Mouse (Mus musculus): ENCODE measurements around the gene Smim20.
A peak's percentile ranks its signal among the peaks of the same experiment; 100 is the strongest.

Gene Smim20

DNA sequence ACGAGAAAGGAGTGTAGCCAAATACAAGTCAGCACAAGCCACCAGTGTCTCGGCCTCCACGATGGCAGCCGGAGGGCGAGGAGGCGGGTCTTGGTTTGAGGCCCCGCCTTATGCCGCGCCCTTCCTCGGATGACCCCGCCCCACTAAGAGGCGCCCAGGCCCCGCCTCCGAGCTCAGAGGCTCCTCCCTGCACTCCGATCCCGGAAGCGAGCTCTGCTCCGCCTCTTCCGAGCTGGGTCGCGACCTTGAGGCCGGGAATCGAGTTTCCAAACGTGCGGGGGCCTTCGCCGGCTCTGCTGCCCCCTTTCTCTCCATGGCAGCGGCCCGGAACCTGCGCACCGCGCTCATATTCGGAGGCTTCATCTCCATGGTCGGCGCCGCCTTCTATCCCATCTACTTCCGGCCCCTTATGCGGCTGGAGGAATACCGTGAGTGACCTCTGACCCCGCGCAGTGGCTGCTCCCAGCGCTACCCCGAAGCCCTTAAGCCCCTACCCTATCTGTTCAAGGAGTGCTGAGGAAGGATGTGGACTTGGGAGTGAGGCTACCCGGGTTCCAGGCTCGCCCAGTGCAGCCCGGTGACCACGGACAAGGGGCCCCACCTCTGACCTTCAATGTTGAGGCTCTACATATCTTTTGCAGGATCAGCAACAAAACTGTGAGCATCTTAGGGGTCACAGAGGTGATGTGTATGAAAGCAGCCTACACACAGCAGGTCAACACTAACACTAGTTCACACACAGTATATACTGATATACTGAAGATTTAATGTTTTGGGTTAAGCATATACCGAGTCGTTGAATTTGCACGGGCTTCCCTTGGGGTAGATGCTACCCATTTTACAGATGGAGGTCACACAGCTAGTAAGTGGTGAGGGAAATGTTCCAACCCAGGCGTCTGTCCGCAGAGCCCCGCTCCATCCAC lies at the start of gene Smim20:
Smim20 (plus strand) TSS at position 153 of the 923 bp plus-strand sequence.
- peak; percentile 92 for DNase-seq (ENCODE audit: low spot score)

DNA sequence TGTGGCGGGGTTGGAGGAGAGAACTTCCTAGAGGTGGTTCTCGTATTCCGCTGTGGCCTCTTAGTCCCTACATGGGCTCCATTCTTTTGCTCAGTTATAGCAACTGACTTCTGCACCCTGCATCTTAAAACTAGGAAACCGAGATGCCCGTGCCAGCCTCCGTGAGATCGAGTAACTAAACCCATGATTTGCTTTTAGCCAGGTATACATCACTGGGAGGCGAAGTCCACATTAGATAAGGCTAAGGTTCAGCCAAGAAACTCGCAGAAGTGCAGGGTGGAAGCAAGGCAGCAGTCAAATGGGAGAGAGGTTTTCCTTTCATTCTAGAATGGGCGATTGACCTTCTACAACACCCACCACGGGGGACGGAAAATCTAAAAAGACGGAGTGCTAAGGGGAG lies 41.4 kb upstream of the Smim20 start:
- no peak for DNase-seq (ENCODE audit: low spot score)

DNA sequence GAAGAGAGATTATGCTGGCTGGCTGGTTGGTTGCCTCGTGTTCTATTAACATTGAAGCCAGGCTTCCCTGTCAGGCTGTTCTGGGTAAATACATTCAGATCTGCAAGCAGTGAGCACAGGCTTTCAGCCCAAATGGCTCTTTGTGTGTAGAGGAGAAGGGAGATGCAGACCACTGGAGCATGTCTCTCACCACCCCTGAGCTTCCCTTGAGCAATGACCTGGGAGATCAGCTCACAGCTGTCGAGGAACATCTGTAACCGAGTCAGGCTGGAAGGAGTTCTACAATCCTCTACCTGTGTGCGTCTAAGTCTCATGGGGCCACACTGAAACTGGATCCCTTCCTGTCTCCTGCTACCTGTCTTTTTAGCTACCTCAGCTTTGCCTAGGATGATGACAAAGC lies 36.3 kb upstream of the Smim20 start:
- DNase-seq (ENCODE audit: low spot score), result no peak

DNA sequence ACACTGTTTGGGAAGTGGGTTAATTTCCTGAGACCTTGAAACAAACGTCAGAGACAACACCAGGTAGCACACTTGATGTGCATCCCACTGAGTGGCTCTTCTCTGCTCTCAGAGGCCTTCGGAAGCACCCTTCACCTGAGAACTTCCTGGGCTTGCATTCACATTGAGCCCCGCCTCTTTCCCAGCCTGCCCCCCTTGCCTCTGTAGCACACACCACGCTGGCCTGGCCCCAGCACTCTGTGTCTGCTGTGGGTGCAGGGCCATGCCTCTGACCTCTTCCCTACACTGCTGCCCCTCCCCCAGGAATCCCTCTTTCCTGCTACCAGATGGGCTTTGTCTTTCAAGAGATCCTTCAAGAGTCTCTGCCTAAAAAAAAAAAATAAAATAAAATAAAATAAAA lies 31.3 kb upstream of the Smim20 start:
- peak; percentile 78 for DNase-seq (ENCODE audit: low spot score)

DNA sequence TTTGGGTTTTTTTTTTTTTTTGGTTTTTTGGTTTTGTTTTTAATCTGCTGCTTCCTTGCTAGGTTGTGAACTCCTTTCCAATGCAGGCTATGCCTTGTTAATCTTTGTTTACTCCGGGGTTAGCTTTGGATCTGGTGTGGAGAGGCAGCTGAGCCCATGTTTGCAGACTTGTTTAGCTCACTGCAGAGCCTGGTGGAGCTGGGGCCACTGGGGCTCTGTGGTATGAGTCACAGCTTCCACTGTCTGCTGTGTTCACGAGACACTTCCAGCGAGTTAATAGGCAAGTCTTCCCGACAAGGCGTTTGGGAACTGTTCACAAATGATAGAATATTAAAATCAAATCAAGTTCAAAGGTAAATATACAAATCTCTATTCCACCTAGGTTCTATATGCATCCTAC lies 30.7 kb upstream of the Smim20 start:
- peak; percentile 21 for DNase-seq (ENCODE audit: low spot score)

DNA sequence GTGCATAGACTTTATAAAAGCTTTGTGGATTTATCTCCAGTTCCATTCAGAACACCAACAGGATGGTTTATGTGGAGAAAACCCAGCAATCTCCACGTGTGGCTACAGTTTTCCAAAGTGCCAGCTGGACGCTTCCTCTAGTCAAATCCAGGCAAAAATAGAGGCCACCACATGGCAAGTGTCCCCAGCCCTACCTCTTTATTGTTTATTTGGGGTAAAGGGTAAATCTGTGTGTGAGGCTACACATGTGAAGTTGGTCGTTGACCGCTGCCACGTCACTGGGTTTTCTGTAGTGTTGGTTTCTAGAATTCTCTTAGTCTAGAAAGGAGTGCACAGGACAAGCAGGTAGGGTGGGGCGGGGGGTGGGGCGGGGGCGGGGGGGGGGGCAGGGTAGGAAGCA lies 30.1 kb upstream of the Smim20 start:
- no peak for DNase-seq (ENCODE audit: low spot score)

DNA sequence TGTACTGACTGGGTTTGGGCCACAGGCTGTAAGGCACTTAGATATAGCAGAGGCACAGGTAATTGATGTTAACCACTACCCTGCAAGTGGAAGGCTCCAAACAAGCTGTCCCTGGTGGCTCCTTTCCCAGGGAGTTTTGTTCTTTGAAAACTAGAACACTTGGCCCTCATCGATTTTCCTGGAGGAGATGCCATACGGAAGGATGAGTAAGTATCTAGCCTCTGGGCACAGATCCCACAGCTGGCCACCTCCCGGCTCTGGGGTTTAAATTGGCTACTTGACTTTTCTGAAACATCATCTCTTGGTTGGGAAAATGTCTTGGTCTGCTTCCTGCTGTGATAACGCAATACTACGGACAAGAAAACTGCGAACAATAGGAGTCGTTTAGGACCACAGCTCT lies 28.1 kb upstream of the Smim20 start:
- DNase-seq (ENCODE audit: low spot score), result no peak

DNA sequence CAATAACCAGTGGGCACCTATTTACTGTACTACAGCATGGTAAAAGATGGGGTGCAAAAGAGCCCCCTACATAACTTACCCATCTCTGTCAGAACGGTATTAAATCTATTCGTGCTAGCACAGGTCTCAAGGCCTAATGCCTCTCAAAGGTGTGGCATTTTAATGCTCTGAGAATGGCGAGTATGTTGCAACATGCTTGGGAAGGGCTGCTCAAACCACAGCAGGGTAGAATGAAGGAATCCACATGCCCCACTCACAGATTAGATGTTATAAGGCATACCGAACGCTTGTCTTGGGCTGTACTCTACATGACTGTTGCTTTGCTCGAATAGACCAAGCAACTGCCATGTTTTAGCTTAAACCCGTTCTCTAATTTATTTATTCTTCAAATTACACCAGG lies 27.7 kb upstream of the Smim20 start:
- DNase-seq (ENCODE audit: low spot score), result no peak

DNA sequence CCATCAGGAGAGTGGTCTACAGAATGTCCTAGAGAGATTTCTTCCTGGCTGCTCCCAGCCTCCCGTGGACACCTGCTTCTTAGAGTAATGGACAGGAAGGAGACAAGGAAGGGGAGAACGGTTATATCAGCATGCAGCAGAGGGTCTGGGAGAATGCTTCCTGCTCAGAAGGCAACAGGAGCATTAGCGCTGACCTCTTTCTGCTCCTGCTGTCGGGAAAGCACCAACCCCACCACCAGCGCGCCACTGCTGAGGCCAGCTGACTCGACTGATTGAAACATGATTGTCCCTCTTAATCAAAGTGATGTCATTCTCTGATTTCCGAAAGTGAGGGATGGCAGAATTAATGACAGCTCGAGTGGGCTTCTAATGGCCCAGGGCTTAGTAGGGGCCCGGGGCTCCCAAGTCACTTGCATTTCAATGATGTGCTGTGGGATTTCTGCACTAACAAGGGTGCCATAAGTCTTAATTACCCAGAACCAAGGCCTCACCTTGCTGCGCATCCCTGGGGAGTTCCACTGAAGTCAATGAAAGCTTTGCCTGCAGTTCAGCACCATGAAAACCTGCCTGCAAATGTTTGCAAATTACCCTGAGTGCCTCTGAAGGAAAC lies 26.9 kb upstream of the Smim20 start:
- no peak for DNase-seq (ENCODE audit: low spot score)

DNA sequence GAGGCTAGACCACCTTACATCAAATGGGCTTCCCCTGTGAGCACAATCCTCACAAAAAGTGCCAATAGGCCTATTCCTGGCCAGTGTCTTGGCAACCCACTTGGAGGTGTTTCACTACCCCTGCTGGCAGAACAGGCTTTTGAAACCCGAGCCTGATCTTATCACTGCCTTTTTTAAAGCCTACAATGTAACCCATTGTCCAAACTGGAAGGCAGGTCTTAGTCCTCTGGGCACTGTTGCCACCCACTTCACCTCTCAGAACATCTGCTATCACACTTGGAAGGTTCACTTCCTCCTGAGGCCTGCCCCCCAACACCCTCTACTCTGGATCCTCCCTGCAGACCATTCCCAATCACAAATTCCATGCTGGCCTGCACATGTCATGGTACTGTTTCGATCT lies 25.8 kb upstream of the Smim20 start:
- DNase-seq (ENCODE audit: low spot score), result no peak

DNA sequence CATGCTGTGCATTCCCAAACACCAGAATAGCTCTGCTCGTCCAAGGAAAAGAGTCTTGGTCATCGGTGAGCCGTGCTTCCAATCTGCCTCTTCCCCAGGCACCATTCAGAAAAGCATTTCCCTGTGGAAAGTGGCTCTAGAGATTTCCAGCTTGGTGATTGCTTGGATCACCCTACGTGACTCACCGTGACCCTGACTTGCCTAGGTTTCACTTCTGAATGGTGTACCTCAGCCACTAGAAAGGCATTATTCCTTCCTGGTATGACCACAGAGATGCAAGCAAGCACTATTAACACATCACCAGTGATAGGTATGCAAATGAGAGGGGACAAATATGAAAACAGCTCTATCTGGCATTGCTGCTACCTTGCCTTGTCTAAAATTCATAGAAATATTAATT lies 24.9 kb upstream of the Smim20 start:
- DNase-seq (ENCODE audit: low spot score), result no peak

DNA sequence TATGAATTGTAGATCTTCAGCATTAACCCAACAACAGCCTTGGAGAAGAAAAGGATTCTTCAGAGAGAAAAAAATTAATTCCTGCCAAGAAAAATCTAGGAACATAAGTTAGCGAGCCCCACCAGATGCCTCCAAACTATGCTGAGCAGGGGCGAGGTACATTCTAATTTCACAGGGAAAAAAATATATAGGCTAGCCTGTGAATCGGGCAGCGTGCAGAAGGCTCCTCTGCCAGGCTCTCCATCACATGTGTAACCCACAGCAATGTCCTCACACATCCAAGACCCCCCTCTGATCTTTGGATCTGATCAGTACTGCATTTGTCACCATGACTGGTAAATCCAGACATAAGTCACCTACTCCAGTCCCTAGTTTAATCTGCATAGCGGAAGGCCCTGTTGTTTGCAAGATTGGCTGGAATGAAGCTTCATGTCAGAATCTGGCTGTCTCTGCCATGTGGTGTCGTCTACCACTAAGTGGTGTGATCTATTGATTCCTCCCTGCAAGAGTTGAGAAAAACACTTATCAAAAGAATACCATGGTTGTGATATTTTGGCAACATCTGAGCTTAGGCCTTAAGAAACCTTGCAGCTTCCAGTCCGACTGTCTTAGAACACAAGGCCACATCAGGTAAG lies 23.9 kb upstream of the Smim20 start:
- no peak for DNase-seq (ENCODE audit: low spot score)

DNA sequence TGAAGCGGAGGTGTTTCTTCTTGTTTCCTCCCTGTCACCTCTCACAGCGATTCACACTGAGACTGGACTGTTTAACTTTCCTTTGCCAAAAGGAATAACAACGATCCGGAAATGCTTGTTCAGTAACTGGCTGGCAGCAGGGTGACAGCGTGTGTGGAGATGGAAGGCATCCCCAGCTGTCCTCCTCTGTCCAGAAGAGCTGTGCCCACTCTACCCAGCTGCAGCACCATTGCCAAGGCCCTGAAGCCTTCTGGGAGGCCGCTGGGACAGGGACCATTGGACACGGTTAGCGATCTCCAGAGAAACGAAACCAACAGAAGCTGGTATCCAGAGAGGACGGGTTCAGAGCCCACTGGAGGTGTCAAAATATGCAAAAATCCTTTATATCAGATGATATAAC lies 22.9 kb upstream of the Smim20 start:
- DNase-seq (ENCODE audit: low spot score), result no peak

DNA sequence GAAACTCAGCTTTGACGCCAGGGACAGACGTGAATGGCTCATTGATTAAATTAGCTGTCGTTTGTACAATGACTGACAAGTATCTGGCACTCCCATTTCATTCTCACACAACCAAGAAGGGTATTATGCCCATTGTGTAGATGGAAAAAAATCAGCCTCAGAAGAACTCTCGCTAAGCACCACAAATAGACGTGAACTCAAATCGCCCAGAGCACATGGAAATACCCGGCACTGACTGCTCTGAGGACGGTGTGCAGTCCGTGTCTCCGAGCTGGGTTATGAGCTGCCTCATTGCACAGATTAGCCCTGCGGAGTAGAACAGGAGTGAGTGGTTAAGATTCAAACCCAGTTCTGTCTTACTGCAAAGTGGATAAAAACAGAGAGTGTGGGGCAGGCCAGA lies 18.4 kb upstream of the Smim20 start:
- no peak for DNase-seq (ENCODE audit: low spot score)

DNA sequence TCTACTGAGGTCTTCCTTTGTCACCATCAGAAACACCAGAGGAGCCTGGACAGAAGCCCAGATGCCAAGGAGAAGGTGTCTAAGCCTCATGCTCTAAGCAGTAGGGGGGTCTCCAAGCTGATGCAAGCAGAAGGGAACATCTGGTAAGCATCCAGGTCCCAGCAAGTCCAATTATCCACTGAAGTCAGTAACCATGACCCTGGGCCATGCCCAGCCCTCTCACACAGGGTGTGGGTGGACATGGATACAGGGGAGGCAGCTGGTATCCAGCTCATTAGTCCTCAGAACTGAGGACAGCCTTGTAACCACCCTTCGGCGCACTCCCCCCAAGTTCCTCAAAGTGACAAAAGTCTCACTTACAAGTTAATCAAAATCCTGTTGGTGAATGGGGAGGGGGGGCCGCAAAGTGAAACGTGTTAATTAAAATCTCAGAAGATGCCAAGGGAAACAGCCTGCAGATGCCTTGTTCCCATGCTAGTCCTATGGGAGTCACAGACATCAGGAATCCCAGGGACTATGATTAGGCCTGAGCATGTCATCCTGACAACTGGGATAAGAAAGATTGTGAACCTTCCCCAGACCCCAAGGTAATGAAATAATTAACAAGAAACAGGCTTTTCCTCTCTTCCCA lies 17.3 kb upstream of the Smim20 start:
- no peak for DNase-seq (ENCODE audit: low spot score)

DNA sequence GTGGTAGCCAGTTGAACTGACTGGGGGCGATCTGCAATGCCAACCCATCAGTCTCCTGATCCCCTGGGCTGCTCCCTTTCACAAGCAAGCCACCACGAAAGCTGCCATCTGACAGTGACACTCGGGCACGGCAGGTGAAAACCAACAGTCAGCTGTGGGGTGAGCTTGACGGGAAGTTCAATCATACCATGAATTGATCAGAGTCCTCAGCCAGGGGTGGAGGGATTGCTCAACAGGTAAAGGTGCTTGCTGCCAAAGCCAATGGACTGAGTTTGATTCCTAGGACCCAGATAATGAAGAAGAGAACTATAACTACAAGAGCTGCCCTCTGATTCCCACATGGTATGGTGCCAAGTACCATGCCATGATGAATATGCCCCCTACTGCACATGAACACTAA lies 12.7 kb upstream of the Smim20 start:
- no peak for DNase-seq (ENCODE audit: low spot score)

DNA sequence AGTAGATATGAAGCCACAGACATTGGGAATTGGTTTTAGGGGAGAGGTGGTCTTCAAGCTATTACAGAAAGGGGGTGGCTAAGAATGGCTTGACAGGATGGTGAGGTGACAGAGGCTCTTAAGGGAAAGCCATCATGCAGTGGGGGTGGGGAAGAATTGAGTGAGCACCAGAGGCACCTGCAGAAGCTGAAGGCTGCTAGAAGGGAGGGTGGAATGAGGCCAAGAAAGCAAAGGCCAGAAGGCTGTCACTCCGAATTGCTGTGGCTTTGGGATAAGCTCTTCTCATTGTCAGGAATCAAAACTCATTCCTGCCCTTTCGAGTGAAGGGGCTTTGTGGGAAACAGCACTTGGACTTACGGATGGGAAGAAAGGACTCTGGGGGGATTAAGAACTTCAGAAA lies 12.1 kb upstream of the Smim20 start:
- no peak for DNase-seq (ENCODE audit: low spot score)

DNA sequence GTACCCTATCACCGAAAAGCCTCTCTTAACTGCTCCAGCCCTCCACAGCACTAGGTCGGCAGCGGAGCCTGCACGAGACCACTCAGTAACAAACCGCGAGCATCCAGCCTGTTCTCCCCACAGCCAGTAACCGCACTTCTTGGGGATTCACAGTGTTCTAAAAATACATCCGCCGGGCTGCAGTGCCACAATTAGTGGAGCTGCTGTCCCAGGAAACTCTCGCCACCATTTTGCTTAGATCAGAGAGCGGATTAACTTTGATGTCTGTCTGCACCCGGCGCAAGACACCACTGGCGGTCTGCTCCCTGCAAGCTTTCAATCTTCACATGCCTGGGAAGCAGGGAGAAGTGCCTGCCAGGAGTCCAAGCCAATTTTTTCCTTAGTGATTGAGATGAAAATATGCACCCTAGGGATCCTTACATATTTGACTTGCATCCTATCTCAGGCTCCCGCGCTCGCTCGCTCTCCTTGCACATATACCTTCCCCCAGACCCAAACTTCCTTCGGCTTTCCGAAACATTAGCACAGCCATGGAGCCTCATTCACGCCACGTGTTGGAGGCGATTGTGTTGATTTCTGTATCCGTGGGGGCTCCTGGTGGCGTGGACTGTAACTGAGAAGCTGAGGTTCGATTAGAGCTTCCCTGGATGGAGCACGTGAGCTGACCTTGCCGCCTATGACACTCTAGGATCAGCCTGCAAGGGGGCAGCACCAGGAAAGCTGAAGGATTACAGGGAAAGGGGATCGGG lies 8.7 kb upstream of the Smim20 start:
- DNase-seq (ENCODE audit: low spot score), result peak; percentile 66

DNA sequence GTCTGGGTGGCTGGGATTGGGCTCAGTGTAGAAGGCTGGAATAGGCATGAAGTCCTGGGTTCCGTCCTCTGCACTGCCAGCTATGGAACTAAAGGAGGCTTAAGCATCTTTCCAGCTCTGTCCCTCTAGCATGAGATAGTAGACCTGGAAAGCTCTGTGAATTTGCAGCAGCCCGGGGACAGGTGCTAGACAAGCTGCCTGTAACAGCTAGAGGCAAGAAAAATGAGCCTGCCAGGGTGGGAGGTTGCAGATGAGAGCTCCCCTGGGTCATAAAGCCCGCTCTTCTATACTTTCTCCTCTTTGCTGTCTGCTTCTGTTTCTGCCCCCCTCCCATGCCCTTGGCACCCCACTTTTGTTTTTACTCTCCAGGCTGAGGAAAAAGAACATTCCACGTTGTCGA lies 7.0 kb upstream of the Smim20 start:
- no peak for DNase-seq (ENCODE audit: low spot score)

DNA sequence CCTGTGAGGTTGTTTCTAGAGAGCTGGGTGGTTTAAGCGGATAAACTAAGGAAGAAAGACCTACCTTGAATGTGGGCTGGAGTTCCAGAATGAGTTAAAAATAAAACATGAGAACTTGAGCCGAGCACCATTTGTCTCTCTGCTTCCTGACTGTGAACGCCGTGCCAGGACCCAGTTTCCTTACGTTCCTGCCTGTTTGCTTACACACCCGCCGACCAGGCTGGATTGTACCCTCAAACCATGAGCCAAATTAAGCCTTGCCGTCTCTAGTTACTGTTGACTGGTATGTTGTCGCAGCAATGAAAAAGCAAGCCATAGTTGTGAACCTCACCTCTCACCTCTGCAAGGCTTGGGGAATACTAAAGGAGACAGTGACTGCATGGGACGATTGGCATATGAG lies 4.9 kb upstream of the Smim20 start:
- no peak for DNase-seq (ENCODE audit: low spot score)

DNA sequence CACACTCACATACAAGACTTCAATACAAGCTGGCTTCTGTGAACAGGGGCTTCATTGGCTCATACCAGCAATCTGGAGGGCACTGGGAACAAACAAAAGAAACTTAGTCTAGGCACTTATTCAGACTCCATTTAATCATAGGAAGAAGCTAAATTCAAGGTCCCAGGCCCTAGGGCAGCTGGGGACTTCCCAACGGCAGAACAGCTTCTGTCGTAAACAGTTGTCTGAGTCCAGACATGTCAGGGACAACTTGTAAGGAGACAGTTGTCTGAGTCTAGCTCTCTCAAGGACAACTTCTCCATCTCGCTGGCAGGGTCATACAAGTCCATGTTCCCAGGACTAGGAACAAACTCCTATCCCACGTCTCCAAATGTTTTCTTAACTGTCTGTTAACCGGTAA lies 2.8 kb upstream of the Smim20 start:
- no peak for DNase-seq (ENCODE audit: low spot score)

DNA sequence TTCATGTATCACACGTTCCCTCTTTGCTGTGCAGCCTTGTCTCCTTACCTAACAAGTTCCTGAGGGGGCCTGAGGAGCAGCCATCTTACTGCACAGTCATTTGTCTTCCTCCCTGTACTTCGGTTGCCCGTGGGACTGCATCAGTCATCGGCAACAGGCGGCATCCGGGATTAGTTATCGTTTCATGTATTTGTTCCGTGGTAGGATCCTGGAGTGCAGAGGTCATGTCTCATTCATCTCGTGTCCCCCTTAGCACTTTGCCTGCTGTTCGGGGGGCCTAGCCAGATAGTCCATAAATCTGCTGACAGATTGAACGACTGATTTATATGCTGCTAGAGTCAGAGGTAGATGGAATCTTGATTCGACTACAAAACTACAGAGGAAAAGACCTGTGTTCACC lies 1.1 kb upstream of the Smim20 start:
- DNase-seq (ENCODE audit: low spot score), result peak; percentile 54
